Mouse (Mus musculus) hindbrain, postnatal 0 days (tissue): ENCODE measurements around the gene Ccdc189. TPM values are rescaled to one million over a fixed set of nuclear protein-coding genes. Genes with fewer than 3 reads are reported as not detected.

Source experiments
- ATAC-seq: fragments of 200-750 bp; cut with Nextera tagmentation; 2 replicates; pipeline ENCODE4 v1.8.0; 2017; ENCODE audit warnings: mild to moderate bottlenecking, moderate TSS enrichment, moderate library complexity
- DNase-seq: peaks from one replicate; pipeline ENCODE4 v3.0.0-alpha.2; 2015; ENCODE audit warnings: low spot score
- H3K27ac ChIP-seq: fragments of 300-500 bp; sonication (generic); 2 replicates; pipeline ENCODE4 v1.5.1; 2014; ENCODE audit warnings: mild to moderate bottlenecking
- H3K27me3 ChIP-seq: fragments of 300-500 bp; sonication (generic); 2 replicates; pipeline ENCODE4 v1.6.1; 2014; ENCODE audit warnings: low read length, mixed read lengths; ENCODE audit not compliant: insufficient read depth
- H3K36me3 ChIP-seq: fragments of 300-500 bp; sonication (generic); 2 replicates; pipeline ENCODE4 v1.6.1; 2014; ENCODE audit warnings: low read length, mixed read lengths; ENCODE audit not compliant: insufficient read depth
- H3K4me1 ChIP-seq: fragments of 300-500 bp; sonication (generic); 2 replicates; pipeline ENCODE4 v1.6.1; 2014; ENCODE audit warnings: antibody characterized with exemption, low read length, mixed read lengths; ENCODE audit not compliant: insufficient read depth
- H3K4me2 ChIP-seq: fragments of 300-500 bp; sonication (generic); 2 replicates; pipeline ENCODE4 v1.6.1; 2014; ENCODE audit warnings: low read depth, mild to moderate bottlenecking, low read length, moderate library complexity, mixed read lengths
- H3K4me3 ChIP-seq: fragments of 300-500 bp; sonication (generic); 2 replicates; pipeline ENCODE4 v1.5.1; 2014; ENCODE audit warnings: low read length
- H3K9ac ChIP-seq: fragments of 300-500 bp; sonication (generic); replicated peaks from 2 replicates; pipeline ENCODE4 v1.6.1; 2014; ENCODE audit warnings: mild to moderate bottlenecking, low read length, moderate library complexity, mixed read lengths
- H3K9me3 ChIP-seq: fragments of 300-500 bp; sonication (generic); 2 replicates; pipeline ENCODE4 v1.6.1; 2016; ENCODE audit warnings: low read length, mixed read lengths
- CTCF ChIP-seq: IDR thresholded peaks from 2 replicates; pipeline ENCODE4 v1.5.1; 2016; ENCODE audit warnings: antibody characterized with exemption, control low read depth, low read depth
- WGBS: fragments of 180-500 bp; shearing (Covaris S2); extraction: QIAGEN DNeasy Blood & Tissue Kit; methylation state at CpG from one replicate; pipeline ENCODE4 v1.1.7; 2014; 5-methylcytosine and 5-hydroxymethylcytosine counted together
- polyA plus RNA-seq: library from polyadenylated mRNA; unstranded; fragments of >200 nt; fragmentation: Nextera tagmentation; extraction: Ambion mirVana; gene quantifications from 2 replicates; pipeline ENCODE4 v1.2.1, GENCODE M21; 2015
- total RNA-seq: library from RNA; depleted of rRNA; stranded (reverse); fragments of >200 nt; gene quantifications from 2 replicates; pipeline ENCODE4 v1.2.3, GENCODE M21; 2014

The Ccdc189 gene
- total and polyA plus RNA-seq, 2 experiments from 2014 or later: 9.2 to 10.9 TPM

DNA sequence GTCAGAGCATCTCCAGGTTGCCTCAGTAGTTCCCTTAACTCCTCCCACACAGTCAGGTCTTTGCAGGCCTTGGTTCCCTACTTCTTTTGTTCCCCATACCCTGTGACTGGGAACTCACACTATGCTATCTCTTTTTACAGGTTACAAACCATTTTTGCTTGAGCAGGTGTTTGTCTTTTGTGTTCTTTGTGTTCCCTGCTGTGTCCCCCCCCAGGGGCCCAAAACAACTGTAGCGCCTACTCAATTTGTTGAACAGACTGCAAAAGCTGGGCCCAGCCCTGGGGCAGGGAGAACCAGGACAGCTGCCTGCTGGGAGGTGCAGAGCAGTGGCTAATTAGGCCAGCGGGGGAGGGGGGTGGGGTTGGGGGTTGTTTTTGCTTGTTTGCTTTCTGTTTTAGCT, 29.6 kb upstream of the Ccdc189 start:
- Histone ChIP-seq H3K9ac (no peak overlapping the region), H3K36me3 (no peaks in the 10 kb centered on the region), H3K9me3 (no peaks in the 10 kb centered on the region), H3K27me3 (no peaks in the 10 kb centered on the region), H3K4me2 (no peak overlapping the region), H3K4me3 (no peak overlapping the region), H3K27ac (no peak overlapping the region), H3K4me1 (peaks cover 12% of the 10 kb centered on the region)
- ATAC-seq (no peak), DNase-seq (no peak)
- TF ChIP-seq CTCF: no peak
- 40% methylated on average over 2 of the region's 2 CpGs for WGBS

DNA sequence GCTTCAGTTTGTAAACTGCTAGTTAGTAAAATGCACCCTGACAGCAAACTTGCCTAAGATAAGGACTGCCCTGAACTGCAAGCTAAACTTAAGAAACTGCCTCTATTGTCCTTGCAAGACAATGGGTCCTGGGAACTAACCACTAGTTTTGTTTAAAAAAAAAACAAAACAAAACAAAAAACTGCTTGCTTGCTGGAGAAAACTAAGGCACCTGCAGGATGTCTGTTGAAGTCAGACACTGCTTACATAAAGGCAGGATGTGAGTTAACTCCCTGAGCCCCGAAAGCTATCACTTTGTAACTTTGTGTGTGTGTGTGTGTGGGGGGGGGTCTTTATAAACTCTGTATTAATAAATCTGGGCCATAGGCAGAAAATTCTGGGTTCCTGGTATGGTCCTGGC, 28.5 kb upstream of the Ccdc189 start:
- no peaks in the 10 kb centered on the region for H3K27me3 ChIP-seq
- WGBS: 81% methylated on average over 1 of the region's 1 CpGs
- DNase-seq (no peak), ATAC-seq (no peak)
- H3K9me3 ChIP-seq: no peaks in the 10 kb centered on the region
- H3K9ac ChIP-seq: no peak overlapping the region; the same call in 1 of the 2 replicates
- H3K36me3 ChIP-seq: peaks cover 5% of the 10 kb centered on the region; the same call in 1 of the 2 replicates
- H3K4me1 ChIP-seq: peaks cover 12% of the 10 kb centered on the region
- no peak overlapping the region for H3K27ac ChIP-seq
- H3K4me3 ChIP-seq: no peak overlapping the region
- H3K4me2 ChIP-seq: no peak overlapping the region
- no peak for TF ChIP-seq CTCF

DNA sequence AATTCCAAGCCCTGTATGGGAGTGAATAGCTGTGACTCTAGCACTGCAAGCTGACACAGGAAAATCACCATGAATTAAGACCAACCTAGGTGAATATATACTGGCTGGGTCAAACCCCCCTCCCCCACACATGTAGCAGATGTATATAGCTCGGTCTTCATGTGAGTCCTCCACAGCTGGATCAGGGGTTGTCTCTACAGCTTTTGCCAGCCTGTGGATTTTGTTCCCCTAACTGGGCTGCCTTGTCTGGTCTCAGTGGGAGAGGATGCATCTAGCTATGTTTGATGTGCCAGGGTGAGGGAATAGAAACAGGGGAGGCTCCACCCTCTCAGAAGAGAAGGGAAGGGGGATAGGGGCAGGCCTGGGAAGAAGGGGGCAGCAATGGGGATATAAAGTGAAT, 27.9 kb upstream of the Ccdc189 start:
- Histone ChIP-seq H3K4me1 (peaks cover 12% of the 10 kb centered on the region), H3K4me2 (peak overlapping the region; percentile 73), H3K27me3 (no peaks in the 10 kb centered on the region), H3K27ac (0 out of 2 replicates have a peak overlapping the region, but pooled peaks have one; percentile 90), H3K9me3 (no peaks in the 10 kb centered on the region), H3K9ac (no peak overlapping the region; the same call in 1 of the 2 replicates), H3K36me3 (peaks cover 11% of the 10 kb centered on the region; the same call in 1 of the 2 replicates), H3K4me3 (peak overlapping the region; percentile 100; the same call in 1 of the 2 replicates)
- no peak for TF ChIP-seq CTCF
- DNase-seq (no peak), ATAC-seq (no peak)
- 42% methylated on average over 1 of the region's 1 CpGs for WGBS

DNA sequence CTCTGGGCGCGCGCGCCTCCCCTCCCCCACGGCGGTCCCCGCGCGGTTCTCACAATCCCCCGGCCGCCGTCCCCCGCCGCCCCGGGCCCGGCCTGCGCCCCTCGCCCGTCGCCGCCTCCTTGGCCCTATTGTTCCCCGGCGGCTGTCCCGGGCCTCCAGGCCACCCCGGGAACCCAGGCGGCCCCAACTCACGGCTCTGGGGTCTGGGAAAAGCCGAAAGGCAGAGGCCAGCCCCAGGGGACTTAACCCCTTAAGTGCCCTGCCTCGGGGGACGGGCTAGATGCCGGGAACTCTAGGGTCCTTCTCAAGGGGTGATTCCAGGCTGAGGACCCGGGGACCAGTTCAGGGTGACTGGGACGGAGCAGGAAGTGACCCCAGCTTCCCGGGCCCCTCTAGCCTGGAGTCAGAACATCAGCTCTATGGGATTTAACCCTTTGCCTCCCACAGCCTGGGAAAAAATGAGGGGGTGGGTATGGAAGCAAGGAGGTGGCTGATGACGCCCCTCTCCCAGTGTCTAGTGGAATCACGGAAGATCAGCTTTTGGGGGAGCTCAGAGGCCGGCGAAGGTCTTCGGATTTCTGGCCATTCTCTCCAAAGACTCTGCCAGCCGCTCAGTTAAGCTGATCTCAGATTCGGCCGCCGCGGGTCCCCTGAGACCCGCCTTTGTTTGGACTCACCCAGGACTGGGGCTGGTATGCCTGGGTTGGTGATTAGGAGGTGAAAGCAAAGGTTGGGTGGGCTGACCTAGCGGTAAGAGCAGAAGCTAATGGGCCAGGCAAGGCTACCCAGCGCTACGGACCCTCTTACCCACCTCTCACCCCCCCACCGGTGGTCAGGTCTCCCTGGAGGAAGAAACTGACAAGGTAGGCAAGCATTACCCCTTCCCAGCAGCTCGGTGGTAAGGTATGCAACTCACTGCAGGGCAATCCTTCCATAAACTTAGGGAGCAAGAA, 26.8 kb upstream of the Ccdc189 start, which contains the start of gene Zfp629:
TSS of gene Zfp629 (minus strand) at position 907 of the 953 bp plus-strand sequence.
- Histone ChIP-seq H3K27ac (peak within 1 kb of the TSS; percentile 90), H3K4me3 (peak within 1 kb of the TSS; percentile 100), H3K4me2 (peak within 1 kb of the TSS; percentile 73), H3K27me3 (no peaks in the 10 kb centered on the region), H3K9me3 (no peaks in the 10 kb centered on the region), H3K36me3 (peaks cover 22% of the 10 kb centered on the region), H3K4me1 (peaks cover 12% of the 10 kb centered on the region), H3K9ac (peak within 1 kb of the TSS; percentile 97)
- no peak for TF ChIP-seq CTCF
- ATAC-seq (peak; percentile 94), DNase-seq (peak; percentile 96)
- under 1% methylated on average over 47 of the region's 50 CpGs for WGBS

DNA sequence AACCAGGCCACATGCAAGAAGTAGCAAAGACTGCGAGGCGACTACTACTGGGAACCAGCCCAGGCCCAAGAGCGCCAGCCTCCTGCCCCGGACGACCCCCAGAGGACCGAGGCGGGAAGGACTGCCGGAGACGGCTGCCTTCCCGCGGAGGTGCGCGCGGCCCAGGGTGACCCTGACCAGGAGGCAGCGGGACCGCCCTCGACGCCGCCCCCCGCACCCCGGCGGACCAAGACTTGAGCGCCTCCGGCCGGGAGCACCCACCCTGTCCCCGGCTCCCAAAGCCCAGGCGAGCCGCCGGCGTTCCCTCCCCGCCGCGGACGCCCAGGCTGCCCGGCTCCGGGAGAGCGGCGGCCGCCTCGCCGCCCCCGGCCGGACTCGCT, 26.1 kb upstream of the Ccdc189 start:
- peaks cover 12% of the 10 kb centered on the region for H3K4me1 ChIP-seq
- ATAC-seq (peak; percentile 30; the same call in 1 of the 2 replicates), DNase-seq (peak; percentile 33)
- no peak for TF ChIP-seq CTCF
- H3K4me2 ChIP-seq: peak overlapping the region; percentile 73
- no peaks in the 10 kb centered on the region for H3K27me3 ChIP-seq
- peak overlapping the region; percentile 90 for H3K27ac ChIP-seq
- no peaks in the 10 kb centered on the region for H3K9me3 ChIP-seq
- peak overlapping the region; percentile 97 for H3K9ac ChIP-seq
- H3K4me3 ChIP-seq: peak overlapping the region; percentile 100
- peaks cover 29% of the 10 kb centered on the region for H3K36me3 ChIP-seq
- 0% methylated on average over 27 of the region's 44 CpGs for WGBS

DNA sequence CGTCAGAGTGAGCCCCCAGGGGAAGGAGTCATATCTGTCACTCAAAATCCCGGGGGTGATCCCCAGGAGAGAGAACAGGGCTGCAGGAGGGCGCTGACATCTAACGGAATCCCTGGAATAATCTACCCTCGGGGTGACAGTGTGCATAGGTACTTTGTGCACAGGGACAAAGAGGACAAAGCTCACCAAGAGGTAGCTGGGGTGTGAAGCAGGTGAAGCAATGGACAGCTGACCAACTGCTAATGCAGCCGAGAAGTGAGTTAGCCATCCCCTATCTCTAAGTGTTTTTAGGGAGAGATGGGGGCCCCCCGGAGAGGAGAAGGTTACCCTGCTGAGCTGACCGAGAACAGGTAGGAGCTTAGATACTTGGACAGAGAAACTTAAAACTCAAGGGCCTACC, 25.7 kb upstream of the Ccdc189 start:
- Histone ChIP-seq H3K27ac (0 out of 2 replicates have a peak overlapping the region, but pooled peaks have one; percentile 90), H3K4me2 (peak overlapping the region; percentile 73)

DNA sequence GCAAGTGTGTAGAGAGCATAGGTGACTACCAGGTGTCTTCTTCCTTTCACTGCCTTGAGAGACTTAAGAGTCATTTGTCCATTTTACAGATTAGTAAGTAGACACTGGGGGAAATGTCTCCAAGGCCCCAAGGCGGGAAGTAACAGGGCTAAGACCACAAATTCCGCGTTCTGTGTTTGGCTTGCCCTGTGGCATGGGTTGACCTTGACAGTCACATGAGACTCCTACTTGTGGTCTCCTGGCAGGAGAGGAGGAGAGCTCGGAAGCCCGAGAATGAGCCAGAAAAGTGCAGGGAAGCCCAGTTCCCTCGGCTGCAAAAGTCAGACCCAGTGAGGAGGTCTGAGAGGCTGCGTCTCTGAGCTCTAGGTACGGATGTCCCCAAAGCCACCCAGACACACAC, 25.1 kb upstream of the Ccdc189 start:
- Histone ChIP-seq H3K9ac (peak overlapping the region; percentile 97), H3K4me3 (no peak overlapping the region), H3K4me1 (peaks cover 12% of the 10 kb centered on the region), H3K27me3 (no peaks in the 10 kb centered on the region), H3K27ac (no peak overlapping the region), H3K9me3 (no peaks in the 10 kb centered on the region), H3K36me3 (peaks cover 39% of the 10 kb centered on the region), H3K4me2 (peak overlapping the region; percentile 73)
- TF ChIP-seq CTCF: no peak
- DNase-seq: no peak
- ATAC-seq: no peak
- 83% methylated on average over 8 of the region's 8 CpGs for WGBS

More for the DNA sequence above, 25.7 kb upstream of the Ccdc189 start:
- no peak for ATAC-seq
- H3K9me3 ChIP-seq: no peaks in the 10 kb centered on the region
- WGBS: 14% methylated on average over 8 of the region's 8 CpGs
- peak overlapping the region; percentile 97 for H3K9ac ChIP-seq
- H3K27me3 ChIP-seq: no peaks in the 10 kb centered on the region
- H3K4me3 ChIP-seq: peak overlapping the region; percentile 100
- peaks cover 12% of the 10 kb centered on the region for H3K4me1 ChIP-seq
- H3K36me3 ChIP-seq: peaks cover 33% of the 10 kb centered on the region
- TF ChIP-seq CTCF: no peak
- no peak for DNase-seq
